Mouse (Mus musculus) left cerebral cortex, adult 2 months (tissue): ENCODE data around the gene Olfr799. TPM values are rescaled to one million over a fixed set of nuclear protein-coding genes. Genes with fewer than 3 reads are reported as not detected.

ENCODE experiments used
- DNase-seq, 2 experiments: peaks; one replicate each; pipeline ENCODE4 v3.0.0; 2021 to 2022; ENCODE audit warnings: low spot score in 2 of 2, mixed read lengths in 1 of 2; ENCODE audit errors: extremely low spot score in 1 of 2
- H3K27ac ChIP-seq: fragments of 200-600 bp; 2 replicates; pipeline ENCODE4 v1.8.1; 2022
- H3K4me3 ChIP-seq: fragments of 200-600 bp; 2 replicates; pipeline ENCODE4 v1.8.1; 2022
- CTCF ChIP-seq: fragments of 200-600 bp; IDR thresholded peaks from 2 replicates; pipeline ENCODE4 v1.8.1; 2022; ENCODE audit warnings: antibody characterized with exemption, mild to moderate bottlenecking, moderate library complexity
- intact Hi-C: fragments of 180-260 bp; cut with DNase I; formaldehyde crosslinking; loops from one replicate; pipeline ENCODE4 v1.15.1; 2025
- long read RNA-seq, 2 experiments: library from polyadenylated mRNA; stranded (forward); transcript quantifications; one replicate each; pipeline ENCODE4 v2.0.0; 2021; ENCODE audit warnings: borderline mapping rate in 2 of 2
- total RNA-seq, 2 experiments: library from RNA; stranded (reverse); gene quantifications; 2 replicates each; pipeline ENCODE4 v1.2.3; 2021

Gene Olfr799
- not detected for total RNA-seq
- long read RNA-seq, experiment 1: 0 reads
- long read RNA-seq, experiment 2: 0 reads

DNA sequence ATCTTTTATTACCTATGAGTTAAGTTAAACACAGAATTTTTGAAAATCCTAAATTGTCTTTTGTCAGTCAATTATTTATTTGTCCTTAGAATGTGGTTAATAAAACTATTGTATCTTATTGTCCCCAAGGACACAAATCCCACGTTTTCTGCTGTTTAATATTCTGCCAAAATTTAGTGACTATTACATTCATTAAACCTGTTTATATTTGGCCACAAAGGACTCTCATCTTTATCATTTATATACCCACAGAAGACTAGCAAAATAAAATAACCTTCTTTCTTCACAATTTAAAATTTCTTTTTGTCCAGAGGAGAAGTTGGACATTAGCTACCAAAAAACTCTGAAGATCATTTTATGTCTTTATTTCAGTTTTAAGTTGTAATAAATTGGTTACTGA, at the start of gene Olfr799:
Gene Olfr799, plus strand, starts transcription at position 301 of the 400 bp plus-strand sequence.
- no peak for TF ChIP-seq CTCF
- intact Hi-C loops: no loop called here

DNA sequence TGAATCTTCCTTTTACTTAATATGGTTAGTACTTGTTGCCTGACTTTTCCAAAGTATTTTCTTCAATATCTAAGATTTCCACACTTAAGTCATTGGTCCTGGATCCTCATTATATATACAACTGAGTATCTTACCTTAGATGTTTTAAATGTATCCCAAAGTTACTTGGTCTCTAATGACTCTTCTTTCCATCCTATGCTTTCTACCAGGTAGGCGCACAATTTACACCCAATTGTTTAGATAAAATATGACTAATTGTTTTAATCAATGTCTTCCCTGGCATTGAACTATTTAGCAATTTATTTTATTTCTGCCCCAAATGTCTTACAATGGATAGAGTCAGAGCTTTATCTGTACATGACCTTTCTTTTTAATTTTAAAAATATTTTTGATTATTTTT, 24.8 kb upstream of the Olfr799 start, which contains the start of gene Olfr796:
Gene Olfr796, minus strand, starts transcription at position 101 of the 400 bp plus-strand sequence.
- no peak for TF ChIP-seq CTCF
- intact Hi-C loops: no loop called here
- Histone ChIP-seq H3K27ac (no peak within 1 kb of the TSS), H3K4me3 (no peak within 1 kb of the TSS)
- DNase-seq: no peak

More for the DNA sequence above, at the start of gene Olfr799:
- Histone ChIP-seq H3K4me3 (no peak within 1 kb of the TSS), H3K27ac (no peak within 1 kb of the TSS)
- DNase-seq: no peak

DNA sequence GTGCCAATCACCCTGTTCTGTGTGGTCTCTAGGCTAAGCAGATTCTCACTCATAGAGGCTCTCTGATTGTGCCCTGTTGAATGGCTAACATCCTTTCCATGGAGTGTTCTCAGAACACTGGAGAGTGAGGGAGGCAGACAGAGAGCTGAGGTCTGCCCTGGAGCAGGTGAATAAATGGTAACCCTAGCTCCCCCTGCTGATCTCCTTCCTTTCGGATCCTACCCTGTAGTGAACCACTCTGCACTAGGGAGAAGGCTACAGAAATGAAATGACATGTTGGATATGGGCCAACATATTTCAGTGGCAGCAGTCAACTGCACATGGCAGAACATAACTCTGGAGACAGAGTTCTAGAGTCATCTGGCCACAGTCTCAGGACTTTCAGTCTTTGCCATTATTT, 15.6 kb upstream of the Olfr799 start:
- intact Hi-C loops: no loop called here
- TF ChIP-seq CTCF: no peak
- no peak overlapping the region for H3K27ac ChIP-seq
- no peak for DNase-seq
- no peak overlapping the region for H3K4me3 ChIP-seq

DNA sequence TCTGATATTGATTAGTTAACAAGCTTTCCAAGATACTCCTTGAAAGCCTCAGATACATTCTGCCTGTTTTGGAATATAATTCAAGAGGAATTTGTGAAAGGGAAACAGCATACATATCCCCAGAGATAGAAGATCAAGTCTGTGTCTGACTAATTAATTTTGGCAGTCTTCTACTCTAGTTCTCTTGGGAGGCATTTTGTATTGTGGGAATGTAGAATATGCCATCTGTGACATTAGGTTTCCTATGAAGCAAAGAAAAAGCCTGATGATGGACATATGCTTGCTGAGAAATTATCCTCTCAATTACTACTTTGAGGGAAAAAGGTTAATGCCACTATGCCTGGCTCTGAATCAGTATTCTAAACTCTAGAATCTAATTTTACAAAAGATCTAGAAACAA, 14.0 kb upstream of the Olfr799 start:
- Histone ChIP-seq H3K27ac (no peak overlapping the region), H3K4me3 (no peak overlapping the region)
- TF ChIP-seq CTCF: no peak
- DNase-seq: no peak
- intact Hi-C loops: no loop called here

DNA sequence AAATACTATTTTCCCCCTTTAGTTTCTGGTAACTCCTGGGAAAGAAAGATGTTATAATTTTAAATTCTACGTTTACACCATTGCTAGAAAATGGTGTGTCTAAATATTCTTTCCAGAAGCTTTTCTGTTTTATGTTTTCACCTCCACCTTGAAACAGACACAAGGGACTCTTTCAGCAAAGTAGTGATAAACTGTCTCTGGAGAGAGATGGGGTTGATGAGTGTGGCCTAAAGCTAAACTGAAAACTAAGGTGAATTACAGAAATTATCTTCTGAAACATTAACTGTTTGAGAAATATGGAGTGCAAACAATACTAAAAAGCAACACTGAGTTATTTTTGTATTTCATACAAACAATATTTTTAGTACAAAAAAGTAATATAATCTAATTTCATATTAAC, 9.4 kb upstream of the Olfr799 start, which contains the start of gene Olfr798:
Gene Olfr798, minus strand, starts transcription at position 101 of the 400 bp plus-strand sequence.
- Histone ChIP-seq H3K27ac (no peak within 1 kb of the TSS), H3K4me3 (no peak within 1 kb of the TSS)
- no peak for TF ChIP-seq CTCF
- intact Hi-C loops: no loop called here
- DNase-seq: no peak

DNA sequence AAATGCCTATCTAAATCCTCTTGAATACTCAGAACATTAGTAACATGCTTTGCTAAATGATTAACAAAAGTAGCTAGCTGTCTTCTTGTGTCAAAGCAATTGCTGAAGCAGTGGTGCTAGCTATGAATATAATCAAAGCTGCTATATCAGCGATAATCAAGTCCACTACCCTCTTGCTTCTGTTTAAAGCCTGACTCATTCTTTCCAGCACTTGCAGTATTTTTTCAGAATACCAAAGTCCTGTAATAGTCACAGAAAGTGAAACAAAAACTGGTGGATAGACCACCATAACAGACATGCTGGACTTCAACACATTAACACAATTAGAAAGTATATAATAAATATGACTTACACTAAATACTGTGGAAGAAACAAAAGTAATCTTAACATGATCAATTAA, 14.5 kb downstream of the Olfr799 start:
- TF ChIP-seq CTCF: no peak
- no peak overlapping the region for H3K4me3 ChIP-seq
- intact Hi-C loops: no loop called here

DNA sequence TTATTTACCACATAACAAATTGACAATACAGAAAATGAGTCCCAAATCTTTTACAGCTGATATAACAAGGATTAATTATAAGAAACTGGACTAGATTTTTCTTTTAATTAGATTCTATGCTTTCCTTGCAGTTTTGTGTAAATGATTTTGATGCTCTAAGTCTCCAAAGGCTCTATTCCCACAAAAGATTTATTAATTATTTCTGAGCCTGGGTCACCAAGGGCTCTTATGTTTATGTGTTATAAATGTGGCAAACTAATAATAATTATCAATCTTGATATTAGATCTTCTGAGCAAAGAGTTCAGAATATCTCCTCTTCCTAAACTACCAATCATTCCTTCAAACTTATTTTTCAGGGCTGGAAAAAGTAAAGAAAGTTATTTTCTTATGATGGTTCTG, 20.1 kb downstream of the Olfr799 start, which contains the start of gene Olfr800:
Gene Olfr800, plus strand, starts transcription at position 301 of the 400 bp plus-strand sequence.
- no peak for DNase-seq
- H3K27ac ChIP-seq: no peak within 1 kb of the TSS
- no peak for TF ChIP-seq CTCF
- intact Hi-C loops: no loop called here
- H3K4me3 ChIP-seq: no peak within 1 kb of the TSS

More for the DNA sequence above, 14.5 kb downstream of the Olfr799 start:
- DNase-seq: no peak
- no peak overlapping the region for H3K27ac ChIP-seq

DNA sequence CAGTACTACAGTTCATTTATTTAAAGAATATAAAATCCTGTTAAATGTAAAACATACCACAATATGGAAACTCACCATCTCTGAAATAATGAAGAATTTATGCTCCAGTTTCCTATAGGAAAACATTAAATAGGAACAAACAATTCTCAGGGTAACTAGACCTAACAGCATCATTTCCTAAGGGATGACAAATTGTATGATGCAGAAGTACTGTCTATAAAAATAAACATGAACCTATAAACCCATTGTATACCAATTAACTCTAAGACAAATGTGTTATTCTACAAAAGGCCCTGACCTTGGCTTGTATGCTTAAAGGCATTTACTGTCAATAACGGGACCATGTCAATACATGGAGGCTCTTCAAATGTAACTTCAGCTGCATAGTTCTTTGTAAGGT, 36.5 kb downstream of the Olfr799 start, which contains the start of gene Olfr801:
Gene Olfr801, minus strand, starts transcription at position 101 of the 400 bp plus-strand sequence.
- H3K27ac ChIP-seq: no peak within 1 kb of the TSS
- no peak for DNase-seq
- no peak within 1 kb of the TSS for H3K4me3 ChIP-seq
- TF ChIP-seq CTCF: no peak
- intact Hi-C loops: no loop called here

DNA sequence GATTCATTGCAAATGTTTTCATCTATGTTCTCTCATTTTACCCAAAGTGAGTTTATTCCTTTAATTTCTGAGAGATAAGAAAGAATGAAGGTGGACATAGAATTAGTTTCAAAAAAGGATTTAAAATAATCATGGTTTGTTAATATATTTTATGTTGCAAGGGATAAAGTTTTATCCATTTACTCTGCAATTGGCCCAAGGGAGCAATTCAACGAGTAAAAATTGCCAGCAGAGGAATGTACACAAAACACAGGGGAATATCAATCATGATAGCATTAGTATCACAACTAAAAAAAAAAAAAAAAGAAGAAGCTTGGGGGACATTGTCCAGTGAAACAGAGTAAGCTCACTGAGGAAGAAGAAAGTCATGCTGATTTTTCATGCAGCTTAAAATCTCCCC, 50.8 kb downstream of the Olfr799 start, which contains the start of gene Olfr802:
Gene Olfr802, minus strand, starts transcription at position 101 of the 400 bp plus-strand sequence.
- DNase-seq: no peak
- intact Hi-C loops: no loop called here
- TF ChIP-seq CTCF: no peak
- no peak within 1 kb of the TSS for H3K4me3 ChIP-seq
- no peak within 1 kb of the TSS for H3K27ac ChIP-seq

DNA sequence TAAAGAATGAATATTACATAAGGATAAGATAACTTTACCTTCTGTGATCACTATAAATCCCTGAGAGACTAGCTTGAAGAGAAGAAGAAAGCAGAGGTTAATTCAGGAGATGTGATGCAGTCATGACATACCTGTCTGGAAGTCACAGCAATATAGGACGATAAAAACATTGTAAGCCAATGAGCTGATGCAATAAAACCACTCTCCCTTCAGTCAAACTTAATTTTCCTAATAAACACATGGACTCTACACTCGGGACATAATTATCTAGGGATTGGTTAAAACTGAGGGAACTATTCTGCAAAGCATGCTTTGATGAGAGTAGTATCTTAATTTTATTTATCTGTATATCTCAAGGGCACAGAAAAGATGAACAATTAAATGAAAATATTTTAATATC, 56.9 kb downstream of the Olfr799 start, which contains the start of gene Olfr803:
Gene Olfr803, minus strand, starts transcription at position 101 of the 400 bp plus-strand sequence.
- no peak for DNase-seq
- intact Hi-C loops: no loop called here
- TF ChIP-seq CTCF: no peak
- no peak within 1 kb of the TSS for H3K4me3 ChIP-seq
- no peak within 1 kb of the TSS for H3K27ac ChIP-seq

Other genes starting within 250 kb of the Olfr799 start
- gene Olfr785, start 232.1 kb upstream of the Olfr799 start, total RNA-seq: not detected
- gene Olfr786, start 210.2 kb upstream of the Olfr799 start, total RNA-seq: not detected
- not detected for gene Olfr787, start 175.6 kb upstream of the Olfr799 start, total RNA-seq
- not detected for gene Olfr788, start 166.5 kb upstream of the Olfr799 start, total RNA-seq
- not detected for gene Olfr789, start 152.7 kb upstream of the Olfr799 start, total RNA-seq
- not detected for gene Olfr790, start 139.0 kb upstream of the Olfr799 start, total RNA-seq
- not detected for gene Olfr791, start 115.7 kb upstream of the Olfr799 start, total RNA-seq
- gene Olfr792, start 98.3 kb upstream of the Olfr799 start, total RNA-seq: not detected
- gene Olfr794, start 69.8 kb upstream of the Olfr799 start, total RNA-seq: not detected
- not detected for gene Olfr796, start 24.9 kb upstream of the Olfr799 start, total RNA-seq
- not detected for gene Olfr798, start 9.6 kb upstream of the Olfr799 start, total RNA-seq
- not detected for gene Olfr800, start 20.2 kb downstream of the Olfr799 start, total RNA-seq
- gene Olfr801, start 36.4 kb downstream of the Olfr799 start, total RNA-seq: not detected
- under 1 TPM in 1 of 2 experiments, not detected in 1; 0.11 TPM for gene Olfr802, start 50.7 kb downstream of the Olfr799 start, total RNA-seq
- not detected for gene Olfr803, start 56.8 kb downstream of the Olfr799 start, total RNA-seq
- gene Olfr804, start 65.7 kb downstream of the Olfr799 start, total RNA-seq: not detected
- not detected for gene Olfr805, start 91.9 kb downstream of the Olfr799 start, total RNA-seq
- not detected for gene Olfr806, start 104.4 kb downstream of the Olfr799 start, total RNA-seq
- gene Olfr807, start 120.3 kb downstream of the Olfr799 start, total RNA-seq: not detected
- gene Olfr808, start 128.0 kb downstream of the Olfr799 start, total RNA-seq: not detected
- gene Olfr809, start 137.2 kb downstream of the Olfr799 start, total RNA-seq: not detected
- gene Olfr810, start 157.4 kb downstream of the Olfr799 start, total RNA-seq: not detected
- not detected for gene Olfr811, start 166.9 kb downstream of the Olfr799 start, total RNA-seq
- gene Olfr812, start 208.6 kb downstream of the Olfr799 start, total RNA-seq: not detected
- gene Olfr813, start 217.9 kb downstream of the Olfr799 start, total RNA-seq: not detected
- gene Olfr814, start 242.4 kb downstream of the Olfr799 start, total RNA-seq: not detected